In genomic region chr6:88690211-88690610, GRCm38 (mm10) we compare ENCODE assay signal across 16 mouse cellular contexts. TPM values are rescaled to one million over a fixed set of nuclear protein-coding genes. Genes with fewer than 3 reads are reported as not detected.
DNase-seq lines count a peak whose midpoint lies in the region; ATAC-seq and TF ChIP-seq lines count a peak whose summit lies in the region.
"Had no signal": no experiment of that assay in that cellular context is flagged by ENCODE, and none has a peak within 500 bp of the region (broad histone marks: within the 10 kb centered on the region; RNA-seq: fewer than 3 reads in every experiment).

No protein-coding gene starts in this region.

- H3K4me2 ChIP-seq in liver, embryonic 14.5 days (ENCODE audit: low read depth) = no peak overlapping the region
- no peak overlapping the region for H3K4me2 ChIP-seq in stomach, embryonic 16.5 days (ENCODE audit: low read depth, low read length)
- H3K4me2 ChIP-seq: embryonic facial prominence, embryonic 15.5 days; forebrain, embryonic 15.5 days; heart, embryonic 15.5 days; hindbrain, embryonic 14.5 days; midbrain, embryonic 15.5 days; neural tube, embryonic 12.5 days had no signal

- ATAC-seq in liver, embryonic 14.5 days (ENCODE audit: insufficient read depth) = peak; percentile 45; the same call in 1 of the 2 replicates
- ATAC-seq in stomach, embryonic 16.5 days (ENCODE audit: insufficient read depth, low FRiP score) = peak; percentile 77
- ATAC-seq in frontal cortex, adult (ENCODE audit: low TSS enrichment) = no peak
- ATAC-seq: forebrain, embryonic 15.5 days; midbrain, embryonic 15.5 days had no signal

- peak; percentile 29; the same call in 1 of the 2 replicates for TF ChIP-seq EP300 in liver, embryonic 14.5 days (IDR thresholded peaks at IDR 0.05; ENCODE audit: low read depth)

- intact Hi-C loops in gastrocnemius, postnatal 14 days (cut with DNase I; ENCODE audit: low total_unique reads) = no loop called here
- intact Hi-C loops in heart, postnatal 36 days (cut with DNase I) = loop anchor here (5.0 kb wide), 1 partner anchor 402 kb away; no protein-coding TSS in a partner anchor

- no peaks in the 10 kb centered on the region for H3K27me3 ChIP-seq in liver, embryonic 14.5 days (ENCODE audit: control insufficient read depth, insufficient read depth, low read length)
- no peaks in the 10 kb centered on the region for H3K27me3 ChIP-seq in stomach, embryonic 16.5 days (ENCODE audit: control insufficient read depth, insufficient read depth, low read length)
- H3K27me3 ChIP-seq: embryonic facial prominence, embryonic 15.5 days; forebrain, embryonic 15.5 days; heart, embryonic 15.5 days; midbrain, embryonic 15.5 days; neural tube, embryonic 12.5 days had no signal

- 10% methylated on average over 3 of the region's 3 CpGs for WGBS in liver, embryonic 14.5 days (ENCODE audit: insufficient replicate concordance)
- WGBS in stomach, embryonic 16.5 days = 36% methylated on average over 3 of the region's 3 CpGs

- no peak for TF ChIP-seq CTCF in liver, embryonic 14.5 days (IDR thresholded peaks at IDR 0.05; ENCODE audit: low read depth)

- no peaks in the 10 kb centered on the region for H3K36me3 ChIP-seq in liver, embryonic 14.5 days (replicated peaks; ENCODE audit: control insufficient read depth, insufficient read depth, low read depth)
- no peaks in the 10 kb centered on the region for H3K36me3 ChIP-seq in stomach, embryonic 16.5 days (ENCODE audit: control insufficient read depth, insufficient read depth, low read length)
- H3K36me3 ChIP-seq: embryonic facial prominence, embryonic 15.5 days; forebrain, embryonic 15.5 days; heart, embryonic 15.5 days; midbrain, embryonic 15.5 days; neural tube, embryonic 12.5 days had no signal

- peak; percentile 26 for DNase-seq in gastrocnemius, postnatal 14 days
- DNase-seq in gastrocnemius, adult 18-20 months (ENCODE audit: low spot score) = no peak
- no peak for DNase-seq in liver, embryonic 14.5 days (ENCODE audit: low read depth in 3 of 3, low spot score in 3 of 3)
- no peak for DNase-seq in liver
- DNase-seq in c-Kit-positive CD71-positive TER-119-negative erythroid progenitor cells, embryonic 14.5 days (ENCODE audit: low read depth) = peak; percentile 14
- no peak for DNase-seq in heart, postnatal 36 days
- DNase-seq: cerebellum, postnatal 36 days; thymus, adult 2 months had no signal

- H3K9ac ChIP-seq in liver, embryonic 14.5 days (replicated peaks) = no peak overlapping the region
- H3K9ac ChIP-seq in stomach, embryonic 16.5 days (ENCODE audit: low read length) = no peak overlapping the region
- H3K9ac ChIP-seq: embryonic facial prominence, embryonic 15.5 days; forebrain, embryonic 15.5 days; heart, embryonic 15.5 days; hindbrain, embryonic 14.5 days; midbrain, embryonic 15.5 days; neural tube, embryonic 12.5 days had no signal

- H3K27ac ChIP-seq in liver, embryonic 14.5 days = no peak overlapping the region
- H3K27ac ChIP-seq in stomach, embryonic 16.5 days (ENCODE audit: low read length) = peak overlapping the region; percentile 89
- H3K27ac ChIP-seq: embryonic facial prominence, embryonic 15.5 days; forebrain, embryonic 15.5 days; heart, embryonic 15.5 days; hindbrain, embryonic 14.5 days; midbrain, embryonic 15.5 days; neural tube, embryonic 12.5 days had no signal

- H3K9me3 ChIP-seq in liver, embryonic 14.5 days (ENCODE audit: control insufficient read depth, low read length) = no peaks in the 10 kb centered on the region
- no peaks in the 10 kb centered on the region for H3K9me3 ChIP-seq in stomach, embryonic 16.5 days (replicated peaks; ENCODE audit: control insufficient read depth, low read length)
- H3K9me3 ChIP-seq: embryonic facial prominence, embryonic 15.5 days; forebrain, embryonic 15.5 days; heart, embryonic 15.5 days; midbrain, embryonic 15.5 days; neural tube, embryonic 12.5 days had no signal

- H3K4me3 ChIP-seq in liver, embryonic 14.5 days (ENCODE audit: insufficient read depth in 1 of 2, low read depth in 2 of 2, low read length in 2 of 2) = no peak overlapping the region
- H3K4me3 ChIP-seq in stomach, embryonic 16.5 days (replicated peaks; ENCODE audit: low read length) = no peak overlapping the region
- H3K4me3 ChIP-seq: embryonic facial prominence, embryonic 15.5 days; forebrain, embryonic 15.5 days; heart, embryonic 15.5 days; midbrain, embryonic 15.5 days; neural tube, embryonic 12.5 days had no signal

- peaks cover 4 to 10% of the 10 kb centered on the region in 2 experiments; a peak in 3 of 4 replicates for H3K4me1 ChIP-seq in liver, embryonic 14.5 days (replicated peaks; ENCODE audit: control insufficient read depth in 2 of 2, insufficient read depth in 2 of 2, low read length in 1 of 2)
- H3K4me1 ChIP-seq in stomach, embryonic 16.5 days (ENCODE audit: control insufficient read depth, insufficient read depth, low read length) = no peaks in the 10 kb centered on the region
- H3K4me1 ChIP-seq: embryonic facial prominence, embryonic 15.5 days; forebrain, embryonic 15.5 days; heart, embryonic 15.5 days; midbrain, embryonic 15.5 days; neural tube, embryonic 12.5 days had no signal

RNA-seq across cellular contexts. Expression of gene Mgll, which starts 34.0 kb away (rescaled TPM):
- total RNA-seq in gastrocnemius, postnatal 14 days (2021) = 10 to 100 TPM; 64.9 to 70.5 TPM
- 10 to 100 TPM; 25.2 to 45.8 TPM for total RNA-seq in gastrocnemius, adult 18-20 months (2021)
- polyA plus RNA-seq in liver, embryonic 14.5 days (2012; rRNA removed) = 14.8 and 17.0 TPM in 2 replicates
- polyA plus RNA-seq in liver, embryonic 14.5 days (2014; fragmentation: Nextera tagmentation; extraction: Ambion mirVana) = 65.5 and 68.0 TPM in 2 replicates
- polyA plus RNA-seq in stomach, embryonic 16.5 days (2015; fragmentation: Nextera tagmentation; extraction: Ambion mirVana) = 121 and 125 TPM in 2 replicates
- 100 to 1,000 TPM; 113 to 133 TPM for total RNA-seq in heart, postnatal 36 days (2021)

RNA-seq across cellular contexts. Expression of gene Kbtbd12, which starts 52.5 kb away (rescaled TPM):
- 10 to 100 TPM; 42.3 to 44.3 TPM for total RNA-seq in gastrocnemius, postnatal 14 days (2021)
- total RNA-seq in gastrocnemius, adult 18-20 months (2021) = 10 to 100 TPM; 87.6 to 90.7 TPM
- 0.30 and 0.65 TPM in 2 replicates for polyA plus RNA-seq in liver, embryonic 14.5 days (2012; rRNA removed)
- 0.80 and 1.5 TPM in 2 replicates for polyA plus RNA-seq in liver, embryonic 14.5 days (2014; fragmentation: Nextera tagmentation; extraction: Ambion mirVana)
- 0.61 and 1.7 TPM in 2 replicates for polyA plus RNA-seq in stomach, embryonic 16.5 days (2015; fragmentation: Nextera tagmentation; extraction: Ambion mirVana)
- 10 to 100 TPM; 30.3 to 39.1 TPM for total RNA-seq in heart, postnatal 36 days (2021)
- polyA plus RNA-seq: neural tube, embryonic 12.5 days had no signal

Comparison
In these comparisons a context has a peak if more than half of its experiments do, and no peak if none do; other contexts are left out.
1. DNase-seq: peak in gastrocnemius, postnatal 14 days (single experiment) and c-Kit-positive CD71-positive TER-119-negative erythroid progenitor cells, embryonic 14.5 days (single experiment); none in gastrocnemius, adult 18-20 months (single experiment), liver, embryonic 14.5 days (0 of 3), liver (single experiment) and heart, postnatal 36 days (0 of 2).